Mouse (Mus musculus) olfactory bulb, adult 2 months (tissue): ENCODE results near the gene Myadml2.

ENCODE experiments used
- CTCF ChIP-seq: fragments of 200-500 bp; IDR thresholded peaks from 2 replicates; pipeline ENCODE4 v1.5.1; 2012; ENCODE audit warnings: low read depth, mild to moderate bottlenecking, low read length, moderate library complexity; ENCODE audit not compliant: insufficient read depth
- POLR2A ChIP-seq: fragments of 200-500 bp; IDR thresholded peaks from 2 replicates; pipeline ENCODE4 v1.6.1; 2012; ENCODE audit warnings: mild to moderate bottlenecking, low read depth, low read length, moderate library complexity; ENCODE audit not compliant: insufficient read depth

GRCm38 (mm10) chr11:120641869-120642268 lies 6.1 kb downstream of the Myadml2 start:
- TF ChIP-seq CTCF (no peak), POLR2A (no peak)
